Mouse (Mus musculus) heart, embryonic 10.5 days (tissue): ENCODE measurements around the gene Arhgef39. TPM values are rescaled to one million over a fixed set of nuclear protein-coding genes. Genes with fewer than 3 reads are reported as not detected.
A peak's percentile ranks its signal among the peaks of the same experiment; 100 is the strongest.

Experiments
- DNase-seq: peaks from one replicate; pipeline ENCODE4 v3.0.0-alpha.2; 2017; ENCODE audit warnings: low spot score
- H3K27ac ChIP-seq: fragments of 300-500 bp; sonication (generic); 2 replicates; pipeline ENCODE4 v1.5.1; 2016; ENCODE audit warnings: mild to moderate bottlenecking
- H3K27me3 ChIP-seq: fragments of 300-500 bp; sonication (generic); 2 replicates; pipeline ENCODE4 v1.6.1; 2016; ENCODE audit warnings: mild to moderate bottlenecking; ENCODE audit not compliant: poor library complexity, insufficient read depth, severe bottlenecking
- H3K36me3 ChIP-seq: fragments of 300-500 bp; sonication (generic); 2 replicates; pipeline ENCODE4 v1.6.1; 2016; ENCODE audit warnings: mild to moderate bottlenecking, moderate library complexity
- H3K4me1 ChIP-seq: fragments of 300-500 bp; sonication (generic); 2 replicates; pipeline ENCODE4 v1.6.1; 2016; ENCODE audit warnings: mild to moderate bottlenecking
- H3K4me3 ChIP-seq: fragments of 300-500 bp; sonication (generic); 2 replicates; pipeline ENCODE4 v1.5.1; 2016; ENCODE audit warnings: mild to moderate bottlenecking, moderate library complexity
- H3K9me3 ChIP-seq: fragments of 300-500 bp; sonication (generic); 2 replicates; pipeline ENCODE4 v1.6.1; 2016; ENCODE audit warnings: mild to moderate bottlenecking, moderate library complexity
- WGBS: fragments of 180-500 bp; shearing (Covaris S2); methylation state at CpG from one replicate; pipeline ENCODE4 v1.1.7; 2016; 5-methylcytosine and 5-hydroxymethylcytosine counted together
- polyA plus RNA-seq: library from polyadenylated mRNA; unstranded; fragments of >200 nt; fragmentation: Nextera tagmentation; extraction: Ambion mirVana; gene quantifications from 2 replicates; pipeline ENCODE4 v1.2.1, GENCODE M21; 2016

The Arhgef39 gene
- polyA plus RNA-seq, 1 experiment from 2014 or later = 40.1 TPM

- Histone ChIP-seq H3K36me3 (no peaks in the 10 kb centered on the region), H3K9me3 (no peaks in the 10 kb centered on the region), H3K27me3 (peaks cover 18% of the 10 kb centered on the region), H3K4me3 (no peak within 1 kb of the TSS), H3K27ac (no peak within 1 kb of the TSS), H3K4me1 (peaks cover 22% of the 10 kb centered on the region)
- DNase-seq = no peak
- 59% methylated on average over 12 of the region's 12 CpGs for WGBS
Measured at GRCm38 (mm10) chr4:43483535-43484091, 15.9 kb downstream of the Arhgef39 start, which contains the start of gene Sit1. Gene Sit1 (minus strand): TSS chr4:43483734.

DNA sequence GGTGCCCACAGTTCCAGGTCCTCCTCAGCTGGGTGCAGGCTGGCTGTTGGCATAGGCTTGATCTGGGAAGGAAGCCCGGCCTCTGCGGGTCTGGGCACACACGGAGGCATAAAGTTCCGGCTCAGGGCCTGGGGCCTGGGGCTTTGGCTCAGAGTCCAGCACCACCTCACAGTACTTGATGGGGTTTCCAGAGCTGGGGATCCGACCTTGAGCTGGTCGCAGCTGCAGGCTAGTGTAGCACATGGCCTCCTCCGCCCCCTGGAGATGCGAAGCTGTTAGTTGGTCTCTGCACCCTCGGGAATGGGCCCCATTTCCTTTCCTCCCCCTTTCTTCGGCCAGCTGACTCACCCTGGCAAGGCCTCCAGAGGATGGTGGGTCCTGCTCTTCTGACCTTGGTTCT lies 16.9 kb downstream of the Arhgef39 start:
- Histone ChIP-seq H3K27me3 (peaks cover 18% of the 10 kb centered on the region), H3K4me3 (no peak overlapping the region), H3K36me3 (no peaks in the 10 kb centered on the region), H3K4me1 (peaks cover 26% of the 10 kb centered on the region), H3K27ac (no peak overlapping the region), H3K9me3 (no peaks in the 10 kb centered on the region)
- 68% methylated on average over 10 of the region's 10 CpGs for WGBS
- DNase-seq = no peak

DNA sequence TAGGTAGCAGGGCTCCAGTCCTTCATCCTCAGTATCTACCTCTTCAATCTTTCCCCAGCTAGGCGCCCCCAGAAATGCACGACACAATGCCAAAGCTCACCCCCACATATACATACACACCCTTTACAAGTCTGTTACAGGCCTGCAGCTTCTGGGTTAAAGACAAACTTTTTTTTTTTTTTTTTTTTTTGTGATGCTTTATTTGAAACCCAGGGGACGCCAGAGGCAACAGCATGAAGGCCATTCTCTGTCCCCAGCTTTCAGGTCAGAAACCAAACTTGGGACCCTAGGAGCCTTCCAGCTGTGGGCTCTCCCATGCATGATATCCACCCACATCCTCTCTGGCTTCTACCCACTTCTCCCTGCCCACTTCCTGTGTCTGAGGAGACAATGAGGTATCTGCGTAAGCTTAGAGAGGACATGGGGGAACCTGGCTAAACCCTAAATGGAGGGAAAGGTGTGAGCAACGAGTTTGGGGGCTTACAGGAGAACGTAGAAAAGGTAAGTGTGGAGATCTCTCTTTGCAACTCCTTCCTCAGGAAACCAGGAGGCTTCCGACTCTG lies 17.5 kb downstream of the Arhgef39 start:
- Histone ChIP-seq H3K36me3 (no peaks in the 10 kb centered on the region), H3K9me3 (no peaks in the 10 kb centered on the region), H3K4me3 (no peak overlapping the region), H3K27me3 (peaks cover 18% of the 10 kb centered on the region), H3K27ac (no peak overlapping the region), H3K4me1 (peaks cover 26% of the 10 kb centered on the region)
- 62% methylated on average over 7 of the region's 7 CpGs for WGBS
- no peak for DNase-seq

- WGBS = 84% methylated on average over 5 of the region's 5 CpGs
- Histone ChIP-seq H3K27ac (no peak overlapping the region), H3K27me3 (peaks cover 18% of the 10 kb centered on the region), H3K4me1 (peaks cover 26% of the 10 kb centered on the region), H3K36me3 (no peaks in the 10 kb centered on the region), H3K9me3 (no peaks in the 10 kb centered on the region), H3K4me3 (no peak overlapping the region)
- DNase-seq = no peak
Measured at GRCm38 (mm10) chr4:43480985-43481384, 18.5 kb downstream of the Arhgef39 start.

DNA sequence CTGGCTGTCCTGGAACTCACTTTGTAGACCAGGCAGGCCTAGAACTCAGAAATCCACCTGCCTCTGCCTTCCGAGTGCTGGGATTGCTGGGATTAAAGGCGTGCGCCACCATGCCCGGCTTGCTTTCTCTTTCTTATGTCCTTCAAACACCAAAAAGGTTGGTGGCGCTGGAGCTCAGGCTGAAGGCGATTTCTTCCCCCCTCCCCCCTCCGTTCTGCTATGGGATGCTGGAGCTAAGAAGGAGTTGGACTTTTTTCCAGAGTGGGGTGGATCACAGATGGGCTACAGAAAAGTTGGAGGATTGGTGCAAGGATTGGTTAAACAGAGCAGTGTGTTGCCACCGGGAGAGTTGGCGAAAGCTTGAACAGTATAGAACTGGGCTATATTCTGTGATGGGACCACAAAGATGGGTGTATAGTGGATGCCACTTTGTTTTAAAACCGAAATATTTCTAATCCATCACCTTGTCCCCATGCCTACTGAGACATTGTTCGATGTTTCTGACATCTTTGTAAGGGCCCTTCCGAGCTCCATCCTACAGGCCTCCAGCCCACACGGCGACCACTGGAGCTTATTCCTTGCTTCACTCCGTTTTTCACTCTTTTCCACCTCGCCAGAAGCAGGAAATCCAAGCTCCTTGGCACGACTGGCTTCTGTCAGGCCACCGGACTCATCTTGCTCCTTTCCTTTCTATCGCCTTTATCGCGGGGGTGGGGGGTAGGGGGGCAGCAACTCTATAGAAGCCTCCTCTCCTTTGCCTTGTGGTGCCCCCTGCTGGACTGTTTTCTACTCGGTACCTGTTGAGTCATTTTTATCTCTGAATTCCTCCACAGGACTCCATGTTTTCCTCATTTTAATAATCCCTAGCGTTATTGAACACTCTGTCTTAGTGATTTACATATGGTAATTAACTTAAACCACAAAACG lies 20.3 kb downstream of the Arhgef39 start:
- Histone ChIP-seq H3K4me3 (peak overlapping the region; percentile 33; the same call in 1 of the 2 replicates), H3K9me3 (no peaks in the 10 kb centered on the region), H3K4me1 (peaks cover 26% of the 10 kb centered on the region), H3K36me3 (no peaks in the 10 kb centered on the region), H3K27ac (peak overlapping the region; percentile 59; the same call in 1 of the 2 replicates), H3K27me3 (peaks cover 18% of the 10 kb centered on the region)
- WGBS = 44% methylated on average over 24 of the region's 24 CpGs
- DNase-seq = peak; percentile 84

DNA sequence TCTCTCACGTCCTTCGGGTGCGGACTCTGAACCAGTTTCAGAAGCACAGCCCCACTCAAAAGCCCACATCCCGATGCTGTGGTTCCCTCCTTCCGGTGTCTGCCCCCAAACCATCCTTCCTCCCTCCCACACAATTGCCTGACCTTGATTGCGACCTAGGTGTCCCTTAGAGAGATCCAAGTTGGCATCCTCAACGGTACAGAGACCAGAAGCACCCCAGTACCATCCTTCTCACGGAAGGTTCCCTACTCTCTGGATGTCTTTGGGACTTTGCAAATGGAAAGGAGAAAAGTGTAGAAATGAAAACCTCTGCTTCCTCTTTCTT lies 21.0 kb downstream of the Arhgef39 start:
- Histone ChIP-seq H3K9me3 (no peaks in the 10 kb centered on the region), H3K27me3 (peaks cover 15% of the 10 kb centered on the region), H3K4me3 (peak overlapping the region; percentile 50), H3K36me3 (no peaks in the 10 kb centered on the region), H3K4me1 (peaks cover 22% of the 10 kb centered on the region), H3K27ac (peak overlapping the region; percentile 86)
- WGBS = 45% methylated on average over 8 of the region's 8 CpGs
- no peak for DNase-seq

GRCm38 (mm10) chr4:43477857-43478533 lies 21.5 kb downstream of the Arhgef39 start:
- peak; percentile 94 for DNase-seq
- Histone ChIP-seq H3K4me1 (peaks cover 17% of the 10 kb centered on the region), H3K27ac (peak overlapping the region; percentile 86), H3K9me3 (no peaks in the 10 kb centered on the region), H3K27me3 (peaks cover 10% of the 10 kb centered on the region), H3K36me3 (no peaks in the 10 kb centered on the region), H3K4me3 (peak overlapping the region; percentile 50)
- WGBS = 13% methylated on average over 11 of the region's 11 CpGs

DNA sequence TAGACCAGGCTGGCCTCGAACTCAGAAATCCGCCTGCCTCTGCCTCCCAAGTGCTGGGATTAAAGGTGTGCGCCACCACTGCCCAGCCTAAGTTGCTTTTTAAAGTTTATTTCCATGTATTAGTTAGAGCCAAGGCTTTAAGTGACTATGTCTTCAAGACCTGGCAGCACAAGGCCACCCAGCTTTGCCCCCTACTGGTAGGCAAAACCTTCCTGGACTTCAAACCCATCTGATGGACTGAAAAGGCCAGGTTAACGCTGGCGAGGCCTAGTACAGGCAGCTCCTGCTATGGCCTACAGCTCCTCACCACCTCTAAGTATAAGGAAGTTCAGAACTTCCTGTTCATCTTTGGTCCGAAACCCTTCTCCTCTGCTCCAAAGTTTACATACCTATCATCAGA lies 22.9 kb downstream of the Arhgef39 start:
- no peak for DNase-seq
- no peak overlapping the region for H3K4me3 ChIP-seq
- no peak overlapping the region for H3K27ac ChIP-seq
- H3K36me3 ChIP-seq = no peaks in the 10 kb centered on the region
- 83% methylated on average over 6 of the region's 6 CpGs for WGBS
- peaks cover 12% of the 10 kb centered on the region; the same call in 1 of the 2 replicates for H3K4me1 ChIP-seq
- no peaks in the 10 kb centered on the region for H3K27me3 ChIP-seq
- H3K9me3 ChIP-seq = no peaks in the 10 kb centered on the region

- no peaks in the 10 kb centered on the region for H3K27me3 ChIP-seq
- 0 out of 2 replicates have a peak, but pooled peaks cover 4% of the 10 kb centered on the region for H3K4me1 ChIP-seq
- no peaks in the 10 kb centered on the region for H3K36me3 ChIP-seq
- H3K27ac ChIP-seq = no peak overlapping the region
- H3K4me3 ChIP-seq = no peak overlapping the region
- H3K9me3 ChIP-seq = no peaks in the 10 kb centered on the region
- DNase-seq = no peak
- WGBS = 65% methylated on average over 1 of the region's 1 CpGs
Measured at GRCm38 (mm10) chr4:43473636-43474035, 25.9 kb downstream of the Arhgef39 start.

- H3K4me1 ChIP-seq = no peaks in the 10 kb centered on the region
- H3K27ac ChIP-seq = no peak overlapping the region
- H3K9me3 ChIP-seq = no peaks in the 10 kb centered on the region
- no peaks in the 10 kb centered on the region for H3K27me3 ChIP-seq
- H3K36me3 ChIP-seq = no peaks in the 10 kb centered on the region
- no peak overlapping the region for H3K4me3 ChIP-seq
- 90% methylated on average over 10 of the region's 10 CpGs for WGBS
- DNase-seq = no peak
Measured at GRCm38 (mm10) chr4:43470301-43470700, 29.2 kb downstream of the Arhgef39 start.

DNA sequence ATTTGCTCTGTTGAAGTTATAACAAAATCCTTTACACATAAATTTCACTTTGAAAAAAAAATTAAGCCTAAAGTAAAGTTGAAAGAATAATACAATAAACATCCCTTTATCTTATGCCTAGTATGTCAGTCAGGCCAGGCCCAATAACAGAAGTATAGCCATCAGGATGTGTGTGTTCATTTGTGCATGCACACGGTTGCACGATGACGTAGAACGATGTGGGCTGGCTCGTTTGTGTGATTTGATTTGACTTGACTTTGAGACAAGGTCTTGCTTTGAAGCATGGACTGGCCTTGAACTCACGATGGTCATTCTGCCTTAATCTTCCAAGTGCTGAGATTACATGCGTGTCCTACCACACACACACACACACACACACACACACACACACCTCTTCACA lies 32.6 kb downstream of the Arhgef39 start:
- no peak overlapping the region for H3K4me3 ChIP-seq
- 85% methylated on average over 7 of the region's 7 CpGs for WGBS

GRCm38 (mm10) chr4:43465935-43466334 lies 33.6 kb downstream of the Arhgef39 start:
- WGBS = 84% methylated on average over 6 of the region's 6 CpGs
- H3K4me1 ChIP-seq = no peaks in the 10 kb centered on the region

More for the DNA sequence above, 32.6 kb downstream of the Arhgef39 start:
- Histone ChIP-seq H3K9me3 (no peaks in the 10 kb centered on the region), H3K27ac (no peak overlapping the region), H3K36me3 (no peaks in the 10 kb centered on the region), H3K27me3 (no peaks in the 10 kb centered on the region), H3K4me1 (no peaks in the 10 kb centered on the region)
- no peak for DNase-seq

More at GRCm38 (mm10) chr4:43465935-43466334, 33.6 kb downstream of the Arhgef39 start:
- no peaks in the 10 kb centered on the region for H3K9me3 ChIP-seq
- no peak for DNase-seq
- H3K36me3 ChIP-seq = no peaks in the 10 kb centered on the region
- H3K27me3 ChIP-seq = no peaks in the 10 kb centered on the region
- no peak overlapping the region for H3K4me3 ChIP-seq
- H3K27ac ChIP-seq = no peak overlapping the region
